Mouse (Mus musculus): ENCODE measurements around the gene Lpar1.

Lpar1 gene

DNA sequence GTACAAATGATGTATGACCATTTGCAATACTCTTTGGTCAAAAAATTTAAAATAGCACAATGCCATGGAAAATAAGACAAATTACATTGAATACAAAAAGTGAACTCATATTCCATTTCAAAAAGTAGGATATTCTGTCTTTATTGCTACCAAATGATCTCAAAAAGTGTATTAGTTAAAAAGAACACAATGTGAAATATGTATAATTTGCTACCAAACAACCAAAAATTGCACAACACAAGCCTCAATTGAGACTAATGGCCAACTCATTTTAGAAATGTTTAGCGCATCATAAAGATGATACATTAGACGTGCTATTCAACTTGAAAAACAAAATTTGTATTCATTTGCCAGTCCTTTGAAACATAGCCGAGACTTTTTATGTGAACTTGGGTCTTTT is 104.9 kb downstream of the Lpar1 start:
- DNase-seq (ENCODE audit: low read depth, low spot score) = no peak

DNA sequence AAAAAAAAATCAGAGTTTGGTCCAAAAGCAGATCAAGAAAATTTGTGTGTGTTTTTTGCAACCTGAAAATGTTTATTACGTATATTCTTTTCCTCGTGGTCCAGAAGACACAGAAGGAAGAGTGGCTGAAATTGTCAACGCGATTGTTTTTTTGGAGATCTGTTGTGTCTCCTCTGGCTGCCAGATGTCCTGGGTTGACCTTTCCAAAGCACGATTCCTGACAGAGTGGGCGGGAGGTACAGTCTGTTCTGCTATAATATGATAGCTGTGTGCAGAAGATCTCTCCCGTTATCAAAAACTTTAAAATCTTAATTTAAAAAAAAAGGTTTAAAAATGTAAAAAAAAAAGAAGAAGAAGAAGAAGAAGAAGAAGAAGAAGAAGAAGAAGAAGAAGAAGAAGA is 105.9 kb downstream of the Lpar1 start:
- no peak for DNase-seq (ENCODE audit: low read depth, low spot score)

- DNase-seq (ENCODE audit: low read depth, low spot score) = no peak
These were observed 107.9 kb downstream of the Lpar1 start for GRCm38 (mm10) chr4:58445846-58446245.

DNA sequence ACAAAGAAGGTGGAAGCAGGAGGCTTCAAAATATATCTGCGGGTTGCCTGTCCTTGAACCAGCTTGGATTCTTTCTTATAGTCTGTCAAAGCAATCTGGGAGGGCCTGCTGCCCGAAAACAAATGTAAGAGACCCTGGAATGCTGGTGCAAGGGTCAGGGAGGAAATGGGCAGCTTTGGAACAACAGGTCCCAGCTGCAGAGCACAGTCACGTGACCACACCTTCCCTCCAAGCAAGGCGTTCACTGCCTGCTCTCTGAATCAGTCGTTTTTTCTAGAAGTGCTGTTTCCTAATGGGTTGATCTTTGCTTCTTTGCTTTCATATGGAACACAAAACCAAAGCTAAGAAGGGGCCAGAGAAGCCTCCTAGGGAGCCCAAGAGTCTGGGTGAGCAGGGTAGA is 111.4 kb downstream of the Lpar1 start:
- DNase-seq (ENCODE audit: low read depth, low spot score) = peak; percentile 28

DNA sequence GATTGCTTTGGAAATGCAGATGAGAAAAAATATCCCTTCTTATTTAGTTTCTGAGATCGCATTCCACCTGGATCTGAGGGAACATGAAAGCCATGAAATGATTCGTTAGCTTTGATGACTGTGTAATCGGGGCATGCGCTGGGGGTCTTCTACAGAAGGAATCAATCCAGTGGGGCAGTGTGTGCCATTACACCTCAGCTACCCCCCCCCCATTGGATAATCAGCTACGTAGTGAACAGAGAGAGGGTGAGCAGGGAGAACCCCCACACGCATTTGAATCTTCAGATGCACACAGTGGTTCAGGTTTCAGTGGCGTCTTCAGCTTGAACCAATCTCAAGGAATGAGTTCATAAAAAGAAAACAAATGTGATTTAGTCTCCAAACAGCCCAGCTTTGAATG is 115.0 kb downstream of the Lpar1 start:
- DNase-seq (ENCODE audit: low read depth, low spot score) = no peak

DNA sequence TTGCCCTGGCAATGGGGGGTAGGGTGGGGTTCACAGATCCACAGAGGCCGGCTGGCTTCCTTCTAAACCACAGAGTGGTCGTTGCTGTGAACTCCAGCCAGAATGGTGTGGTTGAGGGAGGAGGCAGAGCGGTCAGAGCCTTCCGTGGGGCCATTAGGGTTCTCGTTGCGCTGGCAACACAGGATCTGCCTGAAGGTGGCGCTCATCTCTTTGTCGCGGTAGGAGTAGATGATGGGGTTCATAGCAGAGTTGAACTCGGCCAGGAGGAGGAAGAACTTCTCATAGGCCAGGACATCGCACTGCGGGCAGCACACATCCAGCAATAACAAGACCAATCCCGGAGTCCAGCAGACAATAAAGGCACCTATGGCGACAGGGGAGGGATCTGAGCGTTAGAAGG is 116.4 kb downstream of the Lpar1 start:
- DNase-seq (ENCODE audit: low read depth, low spot score) = peak; percentile 62

- no peak for DNase-seq (ENCODE audit: low read depth, low spot score)
These were observed 130.3 kb downstream of the Lpar1 start for GRCm38 (mm10) chr4:58423276-58423930.

DNA sequence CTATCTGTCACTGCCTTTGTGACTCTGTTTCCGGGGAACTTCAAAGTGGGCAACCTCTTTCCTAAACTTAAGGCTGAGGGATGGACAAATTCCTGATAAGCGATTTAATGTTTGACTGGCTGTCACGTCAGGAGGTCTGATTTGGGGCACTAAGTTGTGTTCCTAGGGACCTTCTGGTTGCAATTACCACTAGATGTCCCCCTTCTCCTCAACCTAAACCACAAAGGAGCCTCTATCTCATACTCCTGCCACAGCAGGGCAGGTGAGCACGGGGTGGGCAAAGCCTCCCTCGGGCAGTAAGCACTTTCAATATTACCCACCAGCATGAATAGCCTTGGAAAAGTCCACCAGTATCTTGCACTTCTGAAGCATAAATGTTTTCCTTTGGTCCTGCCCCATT is 134.5 kb downstream of the Lpar1 start:
- peak; percentile 46 for DNase-seq (ENCODE audit: low read depth, low spot score)

DNA sequence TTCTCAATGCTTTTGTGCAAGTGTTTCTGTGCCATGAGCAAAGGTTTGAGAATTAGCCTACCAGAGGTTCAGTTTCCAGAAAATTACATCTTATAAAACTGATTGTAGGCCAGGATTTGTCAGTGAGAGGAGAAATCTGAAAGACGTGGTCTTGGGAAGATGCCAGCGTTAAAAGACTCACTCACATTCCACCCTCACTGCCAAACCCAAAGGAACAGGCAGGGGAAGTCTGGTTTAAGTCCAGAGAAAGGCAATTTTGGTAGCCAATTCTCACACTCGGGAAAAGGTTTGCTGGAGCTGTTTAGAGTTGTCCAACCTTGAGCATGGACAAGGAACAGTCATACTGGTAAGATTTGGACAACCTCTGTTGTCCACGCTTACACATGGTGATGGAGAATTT is 136.4 kb downstream of the Lpar1 start:
- DNase-seq (ENCODE audit: low read depth, low spot score) = no peak

DNA sequence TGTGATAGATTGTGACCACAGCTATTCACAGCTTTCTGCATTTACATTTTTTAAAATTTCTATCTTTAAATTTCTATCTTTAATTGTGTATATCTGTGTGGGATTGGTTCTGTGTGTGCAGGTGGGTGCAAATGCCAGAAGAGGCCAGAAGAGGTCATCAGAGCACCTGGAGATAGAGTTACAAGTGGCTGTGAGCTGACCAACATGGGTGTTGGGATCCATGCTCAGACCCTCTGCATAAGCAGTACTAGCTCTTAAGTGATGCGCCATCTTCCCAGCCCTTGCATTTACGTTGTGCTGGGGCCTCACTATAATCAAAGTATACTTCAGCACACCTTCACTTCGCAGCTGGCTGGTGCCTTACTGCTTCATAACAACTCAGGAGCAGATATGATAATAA is 138.2 kb downstream of the Lpar1 start:
- peak; percentile 41 for DNase-seq (ENCODE audit: low read depth, low spot score)

GRCm38 (mm10) chr4:58413188-58414185 is 140.2 kb downstream of the Lpar1 start:
- DNase-seq (ENCODE audit: low read depth, low spot score) = peak; percentile 16

GRCm38 (mm10) chr4:58401973-58402501 is 151.7 kb downstream of the Lpar1 start:
- no peak for DNase-seq (ENCODE audit: low read depth, low spot score)

DNA sequence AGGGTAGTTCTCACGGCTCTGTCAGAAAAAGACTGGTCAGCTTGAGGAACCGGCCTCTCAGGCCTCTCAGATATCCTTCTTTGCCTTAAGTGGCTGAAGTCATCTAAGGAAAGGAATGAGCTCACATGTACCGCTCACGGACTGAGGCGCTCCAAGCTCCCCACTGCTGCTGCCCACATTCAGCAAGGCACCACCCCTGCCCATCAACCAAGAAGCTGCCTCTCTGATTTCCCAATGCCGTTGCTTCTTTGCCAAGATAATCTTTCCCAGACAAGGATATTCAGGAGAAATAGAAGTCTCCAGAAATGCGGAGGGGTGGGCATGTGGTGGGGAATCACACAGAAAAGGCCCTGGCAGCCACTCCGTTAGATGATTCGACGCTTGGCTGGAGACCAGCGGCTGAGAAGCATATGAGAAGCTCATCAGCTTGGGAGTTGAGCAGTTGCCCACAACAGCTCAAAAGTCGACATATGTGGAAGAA is 152.8 kb downstream of the Lpar1 start:
- no peak for DNase-seq (ENCODE audit: low read depth, low spot score)
